Mouse (Mus musculus): ENCODE results near the gene Sgip1. TPM values are rescaled to one million over a fixed set of nuclear protein-coding genes. Genes with fewer than 3 reads are reported as not detected.

Gene Sgip1
- polyA plus RNA-seq, 1 experiment from 2014 or later, result 13.0 TPM

DNA sequence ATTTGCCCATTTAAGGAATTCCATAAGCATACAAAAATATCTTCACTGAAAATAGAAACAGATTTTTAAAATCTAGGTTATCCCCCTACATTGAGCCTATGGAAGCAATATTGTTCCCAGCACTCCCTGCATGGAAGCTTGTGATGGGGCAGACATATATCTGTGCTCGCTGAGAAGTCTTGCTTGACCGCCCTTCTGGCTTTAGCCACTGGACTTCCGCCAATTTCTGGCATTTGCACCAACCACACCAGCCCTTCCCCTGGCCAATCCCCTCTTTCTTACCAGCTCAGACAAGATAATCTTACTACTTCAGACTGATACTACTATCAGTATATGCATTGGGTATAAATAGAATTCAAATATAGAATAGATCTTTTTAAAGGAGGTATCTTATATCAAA, 172.1 kb downstream of the Sgip1 start:
- Histone ChIP-seq H3K4me2 (ENCODE audit: low read length) (no peak overlapping the region), H3K27ac (ENCODE audit: low read depth) (no peak overlapping the region), H3K36me3 (ENCODE audit: control insufficient read depth, insufficient read depth, low read length) (no peaks in the 10 kb centered on the region), H3K4me3 (ENCODE audit: low read depth, low read length) (no peak overlapping the region), H3K9ac (ENCODE audit: low read length) (no peak overlapping the region), H3K9me3 (ENCODE audit: control insufficient read depth, low read length) (no peaks in the 10 kb centered on the region), H3K27me3 (replicated peaks; ENCODE audit: control insufficient read depth, insufficient read depth, low read length) (no peaks in the 10 kb centered on the region), H3K4me1 (replicated peaks; ENCODE audit: control insufficient read depth, insufficient read depth, low read length) (no peaks in the 10 kb centered on the region)
- DNase-seq (ENCODE audit: low spot score), result no peak
- 89% methylated on average over 3 of the region's 3 CpGs for WGBS
- ATAC-seq (replicated peaks; ENCODE audit: low FRiP score, low TSS enrichment, low read depth), result no peak

DNA sequence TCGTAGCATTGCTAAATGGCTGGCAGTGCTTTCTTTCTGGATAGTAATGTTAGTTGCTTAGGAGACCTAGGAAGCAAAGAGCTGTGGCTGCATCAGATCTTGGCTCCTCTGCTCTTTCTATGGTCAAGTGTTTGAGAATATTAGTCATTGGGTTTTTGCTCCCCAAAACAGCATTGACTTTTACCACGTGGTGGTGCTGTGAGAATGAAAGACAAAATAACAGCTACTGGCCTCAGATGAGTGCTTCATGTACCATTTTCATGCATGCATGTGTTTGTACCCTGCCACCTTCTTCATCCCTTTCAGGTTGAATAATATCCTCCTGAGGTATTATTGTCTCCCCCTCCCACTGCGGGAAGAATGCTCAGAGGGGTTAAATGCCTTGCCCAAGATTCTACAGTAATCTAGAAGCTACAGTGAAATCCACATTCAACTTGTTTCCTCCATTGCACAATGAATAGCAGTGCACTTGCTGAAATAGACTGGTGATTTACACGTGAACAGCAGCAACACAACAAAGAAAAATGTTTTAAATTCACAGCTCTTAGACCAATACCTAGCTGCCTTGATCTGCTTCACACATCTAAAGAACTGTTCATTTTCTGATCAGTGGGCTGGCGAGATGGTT, 172.7 kb downstream of the Sgip1 start:
- 74% methylated on average over 5 of the region's 5 CpGs for WGBS
- Histone ChIP-seq H3K9me3 (ENCODE audit: control insufficient read depth, low read length) (no peaks in the 10 kb centered on the region), H3K27me3 (replicated peaks; ENCODE audit: control insufficient read depth, insufficient read depth, low read length) (no peaks in the 10 kb centered on the region), H3K4me3 (ENCODE audit: low read depth, low read length) (no peak overlapping the region), H3K27ac (ENCODE audit: low read depth) (no peak overlapping the region), H3K4me2 (ENCODE audit: low read length) (no peak overlapping the region), H3K9ac (ENCODE audit: low read length) (no peak overlapping the region), H3K4me1 (replicated peaks; ENCODE audit: control insufficient read depth, insufficient read depth, low read length) (no peaks in the 10 kb centered on the region), H3K36me3 (ENCODE audit: control insufficient read depth, insufficient read depth, low read length) (no peaks in the 10 kb centered on the region)
- DNase-seq (ENCODE audit: low spot score) (no peak), ATAC-seq (replicated peaks; ENCODE audit: low FRiP score, low TSS enrichment, low read depth) (no peak)

DNA sequence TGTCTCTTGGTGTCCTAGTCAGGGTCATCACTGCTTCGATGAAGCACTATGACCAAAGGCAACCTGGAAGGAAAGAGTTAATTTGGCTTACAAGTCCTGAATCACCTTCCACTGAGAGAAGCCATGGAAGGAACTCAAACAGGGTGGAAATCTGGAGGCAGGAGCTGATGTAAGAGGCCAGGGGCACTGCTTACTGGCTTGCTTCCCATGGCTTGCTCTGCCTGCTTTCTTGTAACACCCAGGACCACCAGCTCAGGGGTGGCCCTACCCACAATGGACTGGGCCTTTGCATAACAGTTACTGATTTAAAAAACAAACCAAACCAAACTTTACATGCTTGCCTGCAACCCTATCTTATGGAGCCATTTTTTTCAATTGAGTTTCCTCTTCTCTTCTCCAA, 177.1 kb downstream of the Sgip1 start:
- Histone ChIP-seq H3K4me2 (ENCODE audit: low read length) (no peak overlapping the region), H3K36me3 (ENCODE audit: control insufficient read depth, insufficient read depth, low read length) (no peaks in the 10 kb centered on the region), H3K27ac (ENCODE audit: low read depth) (no peak overlapping the region), H3K4me1 (replicated peaks; ENCODE audit: control insufficient read depth, insufficient read depth, low read length) (no peaks in the 10 kb centered on the region), H3K9ac (ENCODE audit: low read length) (no peak overlapping the region), H3K4me3 (ENCODE audit: low read depth, low read length) (no peak overlapping the region), H3K27me3 (replicated peaks; ENCODE audit: control insufficient read depth, insufficient read depth, low read length) (no peaks in the 10 kb centered on the region), H3K9me3 (ENCODE audit: control insufficient read depth, low read length) (no peaks in the 10 kb centered on the region)
- DNase-seq (ENCODE audit: low spot score) (no peak), ATAC-seq (replicated peaks; ENCODE audit: low FRiP score, low TSS enrichment, low read depth) (no peak)
- WGBS, result 90% methylated on average over 1 of the region's 1 CpGs

DNA sequence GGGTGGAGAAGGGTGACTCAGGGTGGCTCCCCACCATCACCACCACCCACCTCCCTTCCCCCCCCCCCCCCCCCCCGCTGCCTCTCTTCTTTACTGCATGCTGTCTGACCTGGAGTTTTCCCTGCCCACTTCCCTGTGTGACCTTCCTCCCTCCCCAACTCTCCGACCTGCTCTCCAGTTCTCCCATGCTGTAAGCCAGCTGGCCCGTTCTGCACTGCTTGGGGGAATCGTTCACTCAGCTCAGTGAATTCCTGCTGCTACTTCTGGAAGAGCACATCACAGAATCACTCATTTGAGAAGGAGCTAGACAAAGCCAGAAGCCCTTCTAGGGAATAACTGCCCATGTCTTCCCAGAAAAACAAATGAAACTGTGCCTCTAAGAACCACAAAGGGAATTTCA, 188.4 kb downstream of the Sgip1 start:
- H3K9ac ChIP-seq (ENCODE audit: low read length), result no peak overlapping the region

DNA sequence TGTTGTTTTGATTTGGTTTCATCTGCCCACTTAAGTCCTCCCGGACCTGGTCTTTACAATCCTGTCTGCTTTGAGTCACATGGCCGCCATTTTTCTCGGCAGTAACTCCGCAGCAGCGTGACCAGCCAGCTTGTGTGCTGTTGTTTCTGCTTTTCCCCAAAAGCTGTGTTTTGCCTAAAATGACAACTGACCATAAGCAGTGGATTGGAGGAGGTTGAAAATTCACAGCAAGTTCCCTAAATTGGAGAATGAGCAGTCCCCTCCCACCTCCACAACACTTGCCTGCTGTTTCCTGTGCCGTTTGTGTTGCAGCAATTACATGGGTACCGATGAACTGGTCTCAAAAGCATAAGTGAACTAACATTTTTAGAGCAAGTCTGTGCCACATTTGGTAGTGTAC, 189.6 kb downstream of the Sgip1 start:
- WGBS, result 79% methylated on average over 7 of the region's 7 CpGs
- Histone ChIP-seq H3K4me1 (replicated peaks; ENCODE audit: control insufficient read depth, insufficient read depth, low read length) (no peaks in the 10 kb centered on the region), H3K4me3 (ENCODE audit: low read depth, low read length) (no peak overlapping the region), H3K27ac (ENCODE audit: low read depth) (no peak overlapping the region), H3K4me2 (ENCODE audit: low read length) (no peak overlapping the region), H3K9ac (ENCODE audit: low read length) (no peak overlapping the region), H3K27me3 (replicated peaks; ENCODE audit: control insufficient read depth, insufficient read depth, low read length) (no peaks in the 10 kb centered on the region), H3K9me3 (ENCODE audit: control insufficient read depth, low read length) (no peaks in the 10 kb centered on the region), H3K36me3 (ENCODE audit: control insufficient read depth, insufficient read depth, low read length) (no peaks in the 10 kb centered on the region)
- DNase-seq (ENCODE audit: low spot score) (no peak), ATAC-seq (replicated peaks; ENCODE audit: low FRiP score, low TSS enrichment, low read depth) (no peak)

More for the DNA sequence above, 188.4 kb downstream of the Sgip1 start:
- Histone ChIP-seq H3K4me3 (ENCODE audit: low read depth, low read length) (no peak overlapping the region), H3K9me3 (ENCODE audit: control insufficient read depth, low read length) (no peaks in the 10 kb centered on the region), H3K4me1 (replicated peaks; ENCODE audit: control insufficient read depth, insufficient read depth, low read length) (no peaks in the 10 kb centered on the region), H3K36me3 (ENCODE audit: control insufficient read depth, insufficient read depth, low read length) (no peaks in the 10 kb centered on the region), H3K27ac (ENCODE audit: low read depth) (no peak overlapping the region), H3K4me2 (ENCODE audit: low read length) (no peak overlapping the region), H3K27me3 (replicated peaks; ENCODE audit: control insufficient read depth, insufficient read depth, low read length) (no peaks in the 10 kb centered on the region)
- DNase-seq (ENCODE audit: low spot score) (no peak), ATAC-seq (replicated peaks; ENCODE audit: low FRiP score, low TSS enrichment, low read depth) (no peak)
- 41% methylated on average over 3 of the region's 4 CpGs for WGBS

DNA sequence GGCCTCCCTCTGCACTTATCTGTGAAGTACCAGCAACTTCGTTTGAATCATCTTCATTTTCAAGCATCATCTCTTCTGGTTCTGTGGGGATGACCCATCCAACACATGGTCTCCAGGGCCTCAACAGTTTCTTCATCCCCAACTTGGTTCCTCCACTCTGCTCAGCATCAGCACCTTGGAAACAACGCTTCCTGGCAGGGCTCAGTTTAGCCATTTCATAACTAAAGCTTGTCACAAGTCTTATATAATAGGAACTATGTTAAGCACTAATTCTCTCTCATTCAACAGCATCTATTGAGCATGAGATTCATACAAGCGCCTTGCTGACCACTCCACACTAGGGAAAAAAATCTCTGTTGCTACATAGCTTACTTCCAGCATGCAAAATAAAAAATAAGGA, 199.2 kb downstream of the Sgip1 start:
- Histone ChIP-seq H3K9me3 (ENCODE audit: control insufficient read depth, low read length) (no peaks in the 10 kb centered on the region), H3K27ac (ENCODE audit: low read depth) (no peak overlapping the region), H3K27me3 (replicated peaks; ENCODE audit: control insufficient read depth, insufficient read depth, low read length) (no peaks in the 10 kb centered on the region), H3K4me2 (ENCODE audit: low read length) (no peak overlapping the region), H3K4me3 (ENCODE audit: low read depth, low read length) (no peak overlapping the region), H3K4me1 (replicated peaks; ENCODE audit: control insufficient read depth, insufficient read depth, low read length) (no peaks in the 10 kb centered on the region), H3K36me3 (ENCODE audit: control insufficient read depth, insufficient read depth, low read length) (no peaks in the 10 kb centered on the region), H3K9ac (ENCODE audit: low read length) (no peak overlapping the region)
- DNase-seq (ENCODE audit: low spot score), result no peak
- WGBS, result 78% methylated on average over 3 of the region's 3 CpGs
- no peak for ATAC-seq (replicated peaks; ENCODE audit: low FRiP score, low TSS enrichment, low read depth)

DNA sequence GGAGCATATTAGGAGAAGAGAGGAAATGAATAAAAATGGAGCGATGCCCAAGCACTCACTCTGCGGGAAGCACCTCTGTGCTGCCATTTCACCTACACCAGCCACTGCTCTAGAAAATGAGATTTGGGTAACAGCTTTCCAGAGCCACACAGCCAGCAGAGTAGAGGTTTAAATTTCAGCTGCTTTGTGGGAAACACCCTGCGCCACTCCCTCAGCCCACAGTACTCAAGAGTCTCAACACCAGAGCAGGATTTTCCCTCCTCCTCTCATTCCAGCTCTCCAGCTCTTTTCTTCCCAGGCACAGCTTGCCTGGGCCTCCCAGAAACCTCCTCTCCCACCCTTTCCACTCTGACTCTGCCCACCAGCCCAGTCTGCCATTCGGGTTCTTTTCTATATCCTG, 199.6 kb downstream of the Sgip1 start:
- Histone ChIP-seq H3K36me3 (ENCODE audit: control insufficient read depth, insufficient read depth, low read length) (no peaks in the 10 kb centered on the region), H3K4me3 (ENCODE audit: low read depth, low read length) (no peak overlapping the region), H3K9ac (ENCODE audit: low read length) (no peak overlapping the region), H3K4me1 (replicated peaks; ENCODE audit: control insufficient read depth, insufficient read depth, low read length) (no peaks in the 10 kb centered on the region), H3K27me3 (replicated peaks; ENCODE audit: control insufficient read depth, insufficient read depth, low read length) (no peaks in the 10 kb centered on the region), H3K27ac (ENCODE audit: low read depth) (no peak overlapping the region), H3K4me2 (ENCODE audit: low read length) (no peak overlapping the region), H3K9me3 (ENCODE audit: control insufficient read depth, low read length) (no peaks in the 10 kb centered on the region)
- 82% methylated on average over 4 of the region's 4 CpGs for WGBS
- DNase-seq (ENCODE audit: low spot score) (no peak), ATAC-seq (replicated peaks; ENCODE audit: low FRiP score, low TSS enrichment, low read depth) (no peak)

DNA sequence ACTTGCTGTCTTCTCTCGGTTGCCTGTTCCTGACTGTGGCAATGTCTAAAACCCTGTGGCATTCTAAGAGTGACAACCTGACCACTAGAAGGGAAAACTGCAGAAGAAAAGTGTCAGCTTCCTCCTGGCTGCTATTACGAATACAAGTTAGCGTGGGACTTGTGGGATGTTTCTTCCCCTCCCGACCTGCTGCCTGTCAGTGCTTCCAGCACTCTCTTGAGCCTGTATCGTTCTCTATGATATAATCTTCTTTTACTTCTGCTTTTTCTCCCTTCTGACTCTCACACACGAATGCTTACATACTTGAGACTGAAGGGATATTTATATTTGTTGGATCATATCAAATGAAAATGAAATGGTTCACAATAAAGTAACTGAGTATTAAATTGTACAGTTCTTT, 203.2 kb downstream of the Sgip1 start:
- Histone ChIP-seq H3K36me3 (ENCODE audit: control insufficient read depth, insufficient read depth, low read length) (no peaks in the 10 kb centered on the region), H3K9me3 (ENCODE audit: control insufficient read depth, low read length) (no peaks in the 10 kb centered on the region), H3K4me3 (ENCODE audit: low read depth, low read length) (no peak overlapping the region), H3K4me2 (ENCODE audit: low read length) (no peak overlapping the region), H3K27me3 (replicated peaks; ENCODE audit: control insufficient read depth, insufficient read depth, low read length) (no peaks in the 10 kb centered on the region), H3K4me1 (replicated peaks; ENCODE audit: control insufficient read depth, insufficient read depth, low read length) (no peaks in the 10 kb centered on the region), H3K9ac (ENCODE audit: low read length) (no peak overlapping the region), H3K27ac (ENCODE audit: low read depth) (no peak overlapping the region)
- no peak for ATAC-seq (replicated peaks; ENCODE audit: low FRiP score, low TSS enrichment, low read depth)
- WGBS, result 60% methylated on average over 6 of the region's 6 CpGs
- no peak for DNase-seq (ENCODE audit: low spot score)

DNA sequence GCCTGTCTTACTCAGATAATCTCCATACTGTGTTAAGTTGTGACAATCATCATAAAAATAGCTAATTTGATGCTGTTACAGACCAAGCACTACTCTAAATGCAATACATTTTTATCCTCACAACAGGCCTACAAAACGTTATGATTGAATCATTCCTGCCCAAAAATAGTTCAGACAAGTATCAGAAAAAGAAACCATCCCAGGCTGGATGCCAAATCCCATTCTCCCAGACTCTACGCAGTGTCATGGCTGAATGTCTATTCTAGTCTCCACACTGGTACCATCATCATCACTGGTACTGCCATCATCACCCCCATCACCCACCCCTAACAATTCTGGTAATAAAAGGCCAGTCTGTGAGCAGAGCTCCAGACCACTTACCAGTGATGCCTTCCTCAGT, 211.4 kb downstream of the Sgip1 start:
- DNase-seq (ENCODE audit: low spot score) (no peak), ATAC-seq (replicated peaks; ENCODE audit: low FRiP score, low TSS enrichment, low read depth) (no peak)
- H3K9me3 ChIP-seq (ENCODE audit: control insufficient read depth, low read length), result no peaks in the 10 kb centered on the region
- 75% methylated on average over 2 of the region's 2 CpGs for WGBS
- H3K27ac ChIP-seq (ENCODE audit: low read depth), result no peak overlapping the region
- H3K4me3 ChIP-seq (ENCODE audit: low read depth, low read length), result no peak overlapping the region
- H3K36me3 ChIP-seq (ENCODE audit: control insufficient read depth, insufficient read depth, low read length), result no peaks in the 10 kb centered on the region
- no peak overlapping the region for H3K4me2 ChIP-seq (ENCODE audit: low read length)
- no peak overlapping the region for H3K9ac ChIP-seq (ENCODE audit: low read length)
- peaks cover 4% of the 10 kb centered on the region; the same call in 1 of the 2 replicates for H3K4me1 ChIP-seq (replicated peaks; ENCODE audit: control insufficient read depth, insufficient read depth, low read length)
- H3K27me3 ChIP-seq (replicated peaks; ENCODE audit: control insufficient read depth, insufficient read depth, low read length), result no peaks in the 10 kb centered on the region
